Mouse (Mus musculus) mouse trophoblast stem cell (cell line): Measurements from ENCODE around the gene Tekt3.

Experiments
- in situ Hi-C, 2 experiments: fragments of 300-500 bp; cut with MseI, MboI; formaldehyde crosslinking; loops; 2 replicates in 1 of 2; 3 replicates in 1 of 2; pipeline ENCODE4 v1.15.1; 2025

Tekt3 gene

GRCm38 (mm10) chr11:63061446-63061845 lies at the start of gene Tekt3:
Gene Tekt3, plus strand, starts transcription at chr11:63061654.
- in situ Hi-C loops = no loop called here

GRCm38 (mm10) chr11:63017327-63018082 lies 43.9 kb upstream of the Tekt3 start:
- in situ Hi-C loops = no loop called here

GRCm38 (mm10) chr11:63018083-63018622 lies 43.3 kb upstream of the Tekt3 start:
- in situ Hi-C loops = no loop called here

DNA sequence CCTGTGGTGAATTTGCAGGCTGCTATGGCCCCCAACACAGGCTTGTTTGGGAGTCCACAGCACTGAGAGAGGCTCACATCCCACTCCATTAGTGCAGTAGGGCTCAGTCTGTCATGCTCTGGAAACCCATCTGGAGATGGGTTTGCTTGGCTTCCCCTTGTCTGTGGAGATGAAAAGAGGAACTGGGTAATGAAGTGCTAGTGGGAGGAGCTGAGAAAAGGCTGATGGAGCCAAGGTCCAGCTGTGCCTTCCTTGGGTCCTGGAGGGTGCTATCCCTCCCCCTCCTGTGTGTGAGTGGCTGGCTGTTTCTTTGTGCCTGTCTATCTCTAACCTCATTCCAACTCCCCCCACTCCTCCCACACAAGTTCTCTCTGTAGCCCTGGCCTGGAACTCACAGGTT lies 40.8 kb upstream of the Tekt3 start:
- in situ Hi-C loops = no loop called here

DNA sequence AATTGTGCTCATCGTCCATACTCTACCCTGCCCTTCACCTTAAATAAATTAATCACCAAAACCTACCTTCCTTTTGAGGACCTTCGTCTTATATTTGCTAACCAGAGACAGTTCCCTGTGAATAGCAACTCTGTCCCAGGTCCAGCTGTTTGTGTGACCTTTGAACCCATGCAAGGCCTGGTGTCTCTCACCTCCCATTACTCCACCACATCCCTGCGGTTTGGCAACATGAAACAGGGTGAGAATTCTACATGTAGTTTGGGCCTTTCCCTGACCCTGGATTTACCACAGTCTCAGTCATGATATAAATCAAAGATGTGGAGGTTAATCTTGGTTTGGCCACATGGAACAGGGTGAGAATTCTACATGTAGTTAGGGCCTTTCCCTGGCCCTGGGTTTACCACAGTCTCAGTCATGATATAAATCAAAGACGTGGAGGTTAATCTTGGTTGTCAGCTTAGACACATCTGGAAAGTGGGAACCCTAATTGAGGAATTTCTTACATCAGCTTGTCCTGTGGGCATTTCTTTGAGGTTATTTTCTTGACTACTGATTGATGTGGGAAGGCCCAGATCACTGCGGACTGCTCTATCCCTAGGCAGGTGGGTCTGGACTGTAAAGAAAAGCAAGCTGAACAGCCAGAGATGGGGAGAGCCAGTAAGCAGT lies 40.2 kb upstream of the Tekt3 start:
- in situ Hi-C loops = no loop called here

GRCm38 (mm10) chr11:63023461-63023860 lies 38.0 kb upstream of the Tekt3 start:
- in situ Hi-C loops = no loop called here

DNA sequence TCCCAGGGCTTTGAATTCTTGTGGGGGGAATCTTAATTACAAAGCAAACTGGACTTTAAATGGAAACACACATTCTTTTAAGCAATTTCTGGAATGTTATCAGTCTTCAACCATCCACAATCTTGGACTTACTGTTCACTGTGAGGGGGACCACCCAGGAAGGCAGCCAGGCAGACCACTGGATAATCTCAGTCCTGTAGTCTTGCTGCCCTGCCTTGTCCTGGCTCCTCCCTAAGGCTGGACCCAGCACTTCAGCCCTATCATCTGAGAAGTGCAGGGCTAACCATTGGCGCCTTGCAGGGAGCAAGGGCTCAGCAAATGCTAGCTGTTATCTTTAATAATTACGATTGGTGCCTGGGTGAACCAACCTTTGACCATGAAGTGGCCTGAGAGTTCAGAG lies 37.3 kb upstream of the Tekt3 start:
- in situ Hi-C loops = no loop called here

DNA sequence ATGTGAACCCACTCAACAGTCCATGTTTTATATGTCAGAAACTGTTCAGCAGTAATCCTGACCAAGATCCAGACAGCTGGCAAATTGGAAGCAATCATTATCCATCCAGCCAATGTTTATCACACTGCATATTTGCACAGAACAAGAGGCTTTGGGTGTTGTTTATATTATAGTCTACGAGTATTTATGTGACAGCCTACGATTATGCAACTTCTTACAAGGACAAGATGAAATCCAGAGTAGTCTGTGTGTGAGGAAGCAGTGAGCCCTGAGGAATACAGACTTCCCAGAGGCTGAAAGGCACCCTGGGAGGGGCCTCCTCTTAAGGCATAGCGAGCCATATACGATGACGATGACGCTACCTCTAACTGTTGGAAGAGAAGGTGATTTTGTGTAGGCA lies 36.0 kb upstream of the Tekt3 start:
- in situ Hi-C loops = no loop called here

DNA sequence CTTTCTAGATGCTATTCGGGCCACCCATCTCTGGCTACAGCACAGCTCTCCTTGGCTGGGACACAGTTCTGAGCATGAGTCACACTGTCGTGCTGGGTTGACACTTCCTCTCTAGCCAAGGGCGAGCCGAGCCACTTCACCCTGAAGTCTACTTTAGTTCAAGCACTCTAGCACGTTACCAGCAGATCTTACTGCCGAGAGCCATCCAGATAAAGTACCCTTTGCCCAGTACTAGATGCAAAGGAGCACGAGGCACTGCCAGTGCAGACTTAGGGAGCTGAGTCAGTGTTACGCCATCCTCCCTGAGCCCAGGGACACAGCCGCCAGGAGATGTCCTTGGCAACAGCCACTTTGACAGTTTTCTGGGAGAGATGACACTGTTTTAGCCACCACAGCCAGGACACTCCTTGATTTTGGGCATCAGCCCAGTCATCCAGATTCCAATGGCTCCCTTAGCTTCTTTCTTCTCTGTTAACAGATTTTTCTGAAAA lies 34.8 kb upstream of the Tekt3 start:
- in situ Hi-C loops = no loop called here

GRCm38 (mm10) chr11:63028131-63028530 lies 33.3 kb upstream of the Tekt3 start:
- in situ Hi-C loops = no loop called here

- in situ Hi-C loops = no loop called here
Measured at GRCm38 (mm10) chr11:63029148-63029714, 32.2 kb upstream of the Tekt3 start.

DNA sequence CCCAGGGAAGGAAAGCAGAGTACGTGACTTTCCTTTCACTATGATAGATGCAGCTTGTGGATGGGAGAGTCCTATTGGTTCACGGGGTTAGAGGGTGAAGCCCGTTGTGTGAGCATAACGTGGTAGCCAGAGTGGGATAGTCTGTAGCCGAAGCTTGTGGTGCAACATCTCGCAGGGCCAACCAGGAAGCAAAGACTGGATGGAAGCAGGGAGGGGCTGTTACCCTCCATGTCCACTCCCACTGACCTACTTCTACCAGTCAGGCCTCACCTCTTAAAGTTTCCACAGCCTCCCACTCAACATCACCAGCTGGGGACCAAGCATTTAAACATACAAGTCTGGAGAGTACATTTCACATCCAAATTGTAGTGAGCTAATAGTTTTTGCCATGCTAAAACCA lies 31.7 kb upstream of the Tekt3 start:
- in situ Hi-C loops = no loop called here

- in situ Hi-C loops = no loop called here
Measured at GRCm38 (mm10) chr11:63035420-63036211, 25.8 kb upstream of the Tekt3 start.

GRCm38 (mm10) chr11:63040002-63040661 lies 21.3 kb upstream of the Tekt3 start:
- in situ Hi-C loops = no loop called here

- in situ Hi-C loops = no loop called here
Measured at GRCm38 (mm10) chr11:63045771-63046170, 15.7 kb upstream of the Tekt3 start.

- in situ Hi-C loops = no loop called here
Measured at GRCm38 (mm10) chr11:63046380-63046779, 15.1 kb upstream of the Tekt3 start.

- in situ Hi-C loops = no loop called here
Measured at GRCm38 (mm10) chr11:63050362-63050932, 11.0 kb upstream of the Tekt3 start.

- in situ Hi-C loops = no loop called here
Measured at GRCm38 (mm10) chr11:63051041-63051440, 10.4 kb upstream of the Tekt3 start.

GRCm38 (mm10) chr11:63051996-63052395 lies 9.5 kb upstream of the Tekt3 start:
- in situ Hi-C loops = no loop called here

- in situ Hi-C loops = no loop called here
Measured at GRCm38 (mm10) chr11:63055596-63055995, 5.9 kb upstream of the Tekt3 start.
